ENCODE assay signal across 9 mouse cellular contexts in genomic region chr13:72209946-72210456, GRCm38 (mm10).
DNase-seq lines count a peak whose midpoint lies in the region; ATAC-seq and TF ChIP-seq lines count a peak whose summit lies in the region.
"Had no signal": no experiment of that assay in that cellular context is flagged by ENCODE, and none has a peak within 500 bp of the region (broad histone marks: within the 10 kb centered on the region; RNA-seq: fewer than 3 reads in every experiment).

No protein-coding gene starts in this region.

- no peak for TF ChIP-seq CTCF in lung, embryonic 14.5 days (IDR thresholded peaks at IDR 0.05; ENCODE audit: low read depth)

- no peaks in the 10 kb centered on the region for H3K9me3 ChIP-seq in lung, embryonic 14.5 days (ENCODE audit: low read depth, low read length)
- H3K9me3 ChIP-seq in forebrain, embryonic 15.5 days: no peaks in the 10 kb centered on the region
- H3K9me3 ChIP-seq: liver, embryonic 15.5 days had no signal

- DNase-seq in lung, embryonic 14.5 days: peak; percentile 6
- DNase-seq in lung, postnatal 14 days: no peak
- DNase-seq in embryo, embryonic 9.5 days (ENCODE audit: extremely low spot score): peak; percentile 72
- DNase-seq in kidney, postnatal 10 days: peak; percentile 47
- DNase-seq in retina, postnatal 1 day: peak; percentile 60
- no peak for DNase-seq in T-cell, adult 2 months (ENCODE audit: low spot score)
- DNase-seq: gastrocnemius, adult 2 months had no signal

- ATAC-seq in lung, embryonic 14.5 days (ENCODE audit: insufficient read depth): no peak
- no peak for ATAC-seq in forebrain, embryonic 15.5 days (replicated peaks)

- H3K36me3 ChIP-seq in lung, embryonic 14.5 days (ENCODE audit: insufficient read depth): no peaks in the 10 kb centered on the region
- H3K36me3 ChIP-seq in forebrain, embryonic 15.5 days: no peaks in the 10 kb centered on the region
- H3K36me3 ChIP-seq: liver, embryonic 15.5 days had no signal

- H3K9ac ChIP-seq in lung, embryonic 14.5 days: no peak overlapping the region
- H3K9ac ChIP-seq in forebrain, embryonic 15.5 days (replicated peaks): no peak overlapping the region
- H3K9ac ChIP-seq: liver, embryonic 15.5 days had no signal

- no peaks in the 10 kb centered on the region for H3K4me1 ChIP-seq in lung, embryonic 14.5 days (ENCODE audit: insufficient read depth)
- H3K4me1 ChIP-seq in forebrain, embryonic 15.5 days: no peaks in the 10 kb centered on the region
- H3K4me1 ChIP-seq: liver, embryonic 15.5 days had no signal

- H3K27me3 ChIP-seq in lung, embryonic 14.5 days (ENCODE audit: insufficient read depth, low read length): no peaks in the 10 kb centered on the region
- no peaks in the 10 kb centered on the region for H3K27me3 ChIP-seq in forebrain, embryonic 15.5 days
- H3K27me3 ChIP-seq: liver, embryonic 15.5 days had no signal

- 19% methylated on average over 10 of the region's 10 CpGs for WGBS in lung, embryonic 14.5 days
- 25% methylated on average over 10 of the region's 10 CpGs for WGBS in forebrain, embryonic 15.5 days

- no peak overlapping the region for H3K4me3 ChIP-seq in lung, embryonic 14.5 days (ENCODE audit: low read depth, low read length)
- H3K4me3 ChIP-seq in forebrain, embryonic 15.5 days: no peak overlapping the region
- H3K4me3 ChIP-seq: gastrocnemius, adult 2 months; liver, embryonic 15.5 days had no signal

- no peak overlapping the region for H3K4me2 ChIP-seq in lung, embryonic 14.5 days
- no peak overlapping the region for H3K4me2 ChIP-seq in forebrain, embryonic 15.5 days (replicated peaks)
- H3K4me2 ChIP-seq: liver, embryonic 15.5 days had no signal

- no peak overlapping the region for H3K27ac ChIP-seq in lung, embryonic 14.5 days (ENCODE audit: low read depth)
- H3K27ac ChIP-seq in forebrain, embryonic 15.5 days (replicated peaks): no peak overlapping the region
- H3K27ac ChIP-seq: gastrocnemius, adult 2 months; liver, embryonic 15.5 days had no signal

Comparison
In these comparisons a context has a peak if more than half of its experiments do, and no peak if none do; other contexts are left out.
1. DNase-seq: peak in lung, embryonic 14.5 days (single experiment), embryo, embryonic 9.5 days (single experiment), kidney, postnatal 10 days (single experiment) and retina, postnatal 1 day (single experiment); none in lung, postnatal 14 days (single experiment) and T-cell, adult 2 months (single experiment).